Mouse (Mus musculus): ENCODE measurements around the gene Ccdc91.

The Ccdc91 gene

GRCm38 (mm10) chr6:147573137-147573536, 97.5 kb downstream of the Ccdc91 start:
- DNase-seq (ENCODE audit: low read depth, low spot score) = no peak

GRCm38 (mm10) chr6:147574454-147575182, 99.0 kb downstream of the Ccdc91 start:
- DNase-seq (ENCODE audit: low read depth, low spot score) = no peak

- DNase-seq (ENCODE audit: low read depth, low spot score) = no peak
These were observed 99.7 kb downstream of the Ccdc91 start for GRCm38 (mm10) chr6:147575183-147575784.

- DNase-seq (ENCODE audit: low read depth, low spot score) = no peak
These were observed 112.0 kb downstream of the Ccdc91 start for GRCm38 (mm10) chr6:147587675-147588074.

- DNase-seq (ENCODE audit: low read depth, low spot score) = no peak
These were observed 131.0 kb downstream of the Ccdc91 start for GRCm38 (mm10) chr6:147606666-147607065.

GRCm38 (mm10) chr6:147607613-147608012, 132.0 kb downstream of the Ccdc91 start:
- no peak for DNase-seq (ENCODE audit: low read depth, low spot score)

GRCm38 (mm10) chr6:147615306-147615705, 139.7 kb downstream of the Ccdc91 start:
- no peak for DNase-seq (ENCODE audit: low read depth, low spot score)

GRCm38 (mm10) chr6:147623142-147623541, 147.5 kb downstream of the Ccdc91 start:
- DNase-seq (ENCODE audit: low read depth, low spot score) = no peak

GRCm38 (mm10) chr6:147636464-147636863, 160.8 kb downstream of the Ccdc91 start:
- no peak for DNase-seq (ENCODE audit: low read depth, low spot score)

- DNase-seq (ENCODE audit: low read depth, low spot score) = no peak
These were observed 168.2 kb downstream of the Ccdc91 start for GRCm38 (mm10) chr6:147643875-147644274.

- no peak for DNase-seq (ENCODE audit: low read depth, low spot score)
These were observed 168.8 kb downstream of the Ccdc91 start for GRCm38 (mm10) chr6:147644391-147644790.

GRCm38 (mm10) chr6:147646401-147646968, 170.9 kb downstream of the Ccdc91 start:
- no peak for DNase-seq (ENCODE audit: low read depth, low spot score)

GRCm38 (mm10) chr6:147658025-147658424, 182.4 kb downstream of the Ccdc91 start:
- no peak for DNase-seq (ENCODE audit: low read depth, low spot score)

GRCm38 (mm10) chr6:147660718-147661117, 185.1 kb downstream of the Ccdc91 start:
- DNase-seq (ENCODE audit: low read depth, low spot score) = no peak

- no peak for DNase-seq (ENCODE audit: low read depth, low spot score)
These were observed 186.2 kb downstream of the Ccdc91 start for GRCm38 (mm10) chr6:147661841-147662240.

GRCm38 (mm10) chr6:147662610-147663009, 187.0 kb downstream of the Ccdc91 start:
- DNase-seq (ENCODE audit: low read depth, low spot score) = no peak

- DNase-seq (ENCODE audit: low read depth, low spot score) = no peak
These were observed 188.7 kb downstream of the Ccdc91 start for GRCm38 (mm10) chr6:147664339-147664738.

GRCm38 (mm10) chr6:147671366-147671765, 195.7 kb downstream of the Ccdc91 start:
- DNase-seq (ENCODE audit: low read depth, low spot score) = no peak

- no peak for DNase-seq (ENCODE audit: low read depth, low spot score)
These were observed 196.9 kb downstream of the Ccdc91 start for GRCm38 (mm10) chr6:147672481-147672880.

GRCm38 (mm10) chr6:147675022-147675733, 199.6 kb downstream of the Ccdc91 start:
- DNase-seq (ENCODE audit: low read depth, low spot score) = no peak

GRCm38 (mm10) chr6:147676214-147676613, 200.6 kb downstream of the Ccdc91 start:
- DNase-seq (ENCODE audit: low read depth, low spot score) = no peak

Data from retina, adult 2 months (tissue).